Mouse (Mus musculus) kidney, adult 2 months (tissue): Measurements from ENCODE around the gene Cbwd1.

Experiments
- CTCF ChIP-seq: fragments of 200-500 bp; conservative IDR thresholded peaks from 2 replicates; pipeline ENCODE4 v1.5.1; 2011; ENCODE audit warnings: low read depth, mild to moderate bottlenecking, control low read depth, low read length, moderate library complexity, mixed read lengths; ENCODE audit not compliant: insufficient read depth, insufficient read length
- POLR2A ChIP-seq: fragments of 200-500 bp; IDR thresholded peaks from one replicate; pipeline ENCODE4 v1.6.1; 2011; ENCODE audit warnings: low read depth, low read length, control low read depth

DNA sequence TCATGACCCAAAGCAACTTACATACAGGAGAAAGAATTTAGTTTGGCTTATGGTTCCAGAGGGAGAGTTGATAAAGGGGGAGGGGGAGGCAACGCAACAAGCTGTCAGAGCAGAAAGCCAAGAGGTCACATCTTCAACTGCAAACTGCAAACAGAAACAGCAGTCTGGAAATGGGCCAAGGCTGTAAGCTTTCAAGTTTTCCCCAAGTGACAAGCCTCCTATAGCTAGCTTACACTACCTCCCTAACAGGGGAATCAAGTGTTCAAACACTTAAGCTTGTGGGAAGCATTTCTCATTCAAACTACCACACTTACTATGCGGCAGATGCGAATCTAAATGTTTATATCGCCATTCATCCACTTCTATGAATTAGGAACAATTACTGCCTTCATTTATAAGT, 42.4 kb upstream of the Cbwd1 start:
- TF ChIP-seq CTCF: no peak
- TF ChIP-seq POLR2A: no peak
